Mouse (Mus musculus): ENCODE results near the gene Gcn1l1.

Gene Gcn1l1

GRCm38 (mm10) chr5:115662658-115663057, 97.6 kb downstream of the Gcn1l1 start:
- DNase-seq = no peak

- no peak for DNase-seq
These were observed 101.5 kb downstream of the Gcn1l1 start for GRCm38 (mm10) chr5:115666366-115667065.

DNA sequence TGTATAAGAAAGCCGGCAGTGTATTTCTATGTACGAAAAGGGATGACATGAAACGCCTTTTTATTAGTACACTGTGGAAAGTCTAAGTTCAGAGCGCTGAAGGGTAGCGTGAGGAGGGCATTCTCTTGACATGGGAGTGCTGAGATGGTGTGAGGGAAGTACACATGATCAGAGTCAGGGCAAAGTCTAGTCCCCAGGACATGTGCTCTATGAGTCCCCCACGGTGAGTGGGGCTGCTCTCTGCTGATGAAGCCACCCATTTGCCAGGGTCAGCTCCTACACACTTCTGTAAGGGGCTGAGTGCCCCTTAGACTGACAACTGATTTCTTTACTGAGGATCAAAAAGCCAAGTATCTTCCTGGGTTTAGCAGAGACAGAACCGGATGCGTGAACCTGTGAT, 102.2 kb downstream of the Gcn1l1 start:
- DNase-seq = no peak

- no peak for DNase-seq
These were observed 102.8 kb downstream of the Gcn1l1 start for GRCm38 (mm10) chr5:115667894-115668293.

DNA sequence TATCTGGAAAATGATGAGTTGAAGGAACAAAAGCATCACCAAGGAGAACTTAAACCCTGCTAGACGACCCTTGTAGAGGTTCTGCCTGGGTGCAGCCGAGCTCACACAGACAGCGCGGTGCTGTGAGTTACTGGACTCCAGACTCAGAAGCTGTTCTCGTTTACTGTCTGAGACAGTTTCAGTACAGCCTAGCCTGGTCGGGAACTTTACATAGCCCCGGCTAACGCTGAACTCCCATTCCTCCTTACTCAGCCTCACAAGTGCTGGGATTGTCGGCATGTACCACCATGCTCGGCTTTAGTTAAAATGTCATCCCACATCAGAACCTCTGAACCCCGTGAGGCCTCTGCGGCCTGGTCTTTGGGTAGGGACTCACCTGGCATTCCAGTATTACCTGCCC, 103.9 kb downstream of the Gcn1l1 start:
- no peak for DNase-seq

- DNase-seq = no peak
These were observed 104.9 kb downstream of the Gcn1l1 start for GRCm38 (mm10) chr5:115669974-115670373.

GRCm38 (mm10) chr5:115670406-115670805, 105.4 kb downstream of the Gcn1l1 start:
- DNase-seq = no peak

GRCm38 (mm10) chr5:115671846-115672245, 106.8 kb downstream of the Gcn1l1 start:
- no peak for DNase-seq
